Mouse (Mus musculus) adrenal gland, postnatal 36 days (tissue): Measurements from ENCODE around the gene Ppa2. TPM values are rescaled to one million over a fixed set of nuclear protein-coding genes. Genes with fewer than 3 reads are reported as not detected.
A peak's percentile ranks its signal among the peaks of the same experiment; 100 is the strongest.

Experiments
- DNase-seq, 2 experiments: peaks; one replicate each; pipeline ENCODE4 v3.0.0; 2021; ENCODE audit warnings: mixed read lengths in 1 of 2
- long read RNA-seq, 2 experiments: library from polyadenylated mRNA; stranded (forward); transcript quantifications; one replicate each; pipeline ENCODE4 v2.0.0; 2021; ENCODE audit warnings: borderline sequencing depth in 2 of 2
- total RNA-seq, 2 experiments: library from RNA; stranded (reverse); gene quantifications; 2 replicates each; pipeline ENCODE4 v1.2.3; 2021

Ppa2 gene
- 10 to 100 TPM; 54.9 to 56.3 TPM for total RNA-seq
- long read RNA-seq, experiment 1, transcript Ppa2-201 (12 exons, 1,226 nt): major isoform, 78 of 93 reads
- long read RNA-seq, experiment 1, partial matches to known transcripts: 2 of 93 reads
- long read RNA-seq, experiment 1, other reads (novel, unspliced or antisense): 13 of 93 reads
- long read RNA-seq, experiment 2, transcript Ppa2-201 (12 exons, 1,226 nt): major isoform, 22 of 26 reads
- long read RNA-seq, experiment 2, partial matches to known transcripts: 1 of 26 reads
- long read RNA-seq, experiment 2, other reads (novel, unspliced or antisense): 2 of 26 reads

GRCm38 (mm10) chr3:133309954-133310808 lies at the start of gene Ppa2:
TSS of gene Ppa2 (plus strand) at chr3:133310110.
- DNase-seq: peak; percentile 88

- peak; percentile 77 to 84 for DNase-seq
These were observed 38.0 kb upstream of the Ppa2 start for GRCm38 (mm10) chr3:133271887-133272286.

GRCm38 (mm10) chr3:133284587-133284986 lies 25.3 kb upstream of the Ppa2 start:
- DNase-seq: no peak

GRCm38 (mm10) chr3:133288795-133289194 lies 21.1 kb upstream of the Ppa2 start:
- no peak for DNase-seq

GRCm38 (mm10) chr3:133304328-133304727 lies 5.6 kb upstream of the Ppa2 start:
- no peak for DNase-seq

GRCm38 (mm10) chr3:133308361-133308760 lies 1.5 kb upstream of the Ppa2 start:
- DNase-seq: no peak

- no peak for DNase-seq
These were observed 551 bp upstream of the Ppa2 start for GRCm38 (mm10) chr3:133309359-133309758.

- DNase-seq: no peak
These were observed 884 bp downstream of the Ppa2 start for GRCm38 (mm10) chr3:133310809-133311179.

- DNase-seq: no peak
These were observed 2.4 kb downstream of the Ppa2 start for GRCm38 (mm10) chr3:133312331-133312730.

GRCm38 (mm10) chr3:133312850-133313249 lies 2.9 kb downstream of the Ppa2 start:
- no peak for DNase-seq

GRCm38 (mm10) chr3:133313491-133314199 lies 3.7 kb downstream of the Ppa2 start:
- no peak for DNase-seq

- DNase-seq: peak; percentile 70 to 82
These were observed 4.6 kb downstream of the Ppa2 start for GRCm38 (mm10) chr3:133314475-133314874.

GRCm38 (mm10) chr3:133315011-133315410 lies 5.1 kb downstream of the Ppa2 start:
- no peak for DNase-seq

GRCm38 (mm10) chr3:133315647-133316046 lies 5.7 kb downstream of the Ppa2 start:
- no peak for DNase-seq

- DNase-seq: no peak
These were observed 7.9 kb downstream of the Ppa2 start for GRCm38 (mm10) chr3:133317845-133318244.

GRCm38 (mm10) chr3:133318596-133318995 lies 8.7 kb downstream of the Ppa2 start:
- DNase-seq: no peak

GRCm38 (mm10) chr3:133319795-133320194 lies 9.9 kb downstream of the Ppa2 start:
- no peak for DNase-seq

- no peak for DNase-seq
These were observed 10.4 kb downstream of the Ppa2 start for GRCm38 (mm10) chr3:133320313-133320712.

GRCm38 (mm10) chr3:133321928-133322327 lies 12.0 kb downstream of the Ppa2 start:
- DNase-seq: no peak

- no peak for DNase-seq
These were observed 12.6 kb downstream of the Ppa2 start for GRCm38 (mm10) chr3:133322552-133322951.

- DNase-seq: no peak
These were observed 15.2 kb downstream of the Ppa2 start for GRCm38 (mm10) chr3:133325135-133325534.

GRCm38 (mm10) chr3:133328551-133328950 lies 18.6 kb downstream of the Ppa2 start:
- no peak for DNase-seq

GRCm38 (mm10) chr3:133329406-133329805 lies 19.5 kb downstream of the Ppa2 start:
- no peak for DNase-seq
